Mouse (Mus musculus) retina, postnatal 7 days (tissue): ENCODE measurements around the gene Fstl3.
"Not testable (repeated sequence)": the region's sequence is repeated elsewhere in the genome, so short reads cannot be mapped to it uniquely, and the experiment has no call there.

Experiments
- DNase-seq: peaks from one replicate; pipeline ENCODE4 v3.0.0-alpha.2; 2012; ENCODE audit warnings: low read depth, low spot score

The Fstl3 gene

GRCm38 (mm10) chr10:79777103-79777531, at the start of gene Fstl3:
TSS of gene Fstl3 (plus strand) at chr10:79777272.
- no peak for DNase-seq

GRCm38 (mm10) chr10:79728323-79729249, 48.5 kb upstream of the Fstl3 start:
- DNase-seq = no peak

GRCm38 (mm10) chr10:79729357-79729965, 47.6 kb upstream of the Fstl3 start:
- no peak for DNase-seq

- no peak for DNase-seq
Measured at GRCm38 (mm10) chr10:79732500-79732899, 44.6 kb upstream of the Fstl3 start.

GRCm38 (mm10) chr10:79733847-79734246, 43.2 kb upstream of the Fstl3 start:
- DNase-seq = no peak

- no peak for DNase-seq
Measured at GRCm38 (mm10) chr10:79735361-79735760, 41.7 kb upstream of the Fstl3 start.

- no peak for DNase-seq
Measured at GRCm38 (mm10) chr10:79736706-79737105, 40.4 kb upstream of the Fstl3 start.

GRCm38 (mm10) chr10:79738259-79738658, 38.8 kb upstream of the Fstl3 start:
- no peak for DNase-seq

GRCm38 (mm10) chr10:79739234-79739633, 37.8 kb upstream of the Fstl3 start:
- DNase-seq = no peak

GRCm38 (mm10) chr10:79740863-79741262, 36.2 kb upstream of the Fstl3 start:
- DNase-seq = no peak

- DNase-seq = no peak
Measured at GRCm38 (mm10) chr10:79743161-79743560, 33.9 kb upstream of the Fstl3 start.

GRCm38 (mm10) chr10:79743650-79744365, 33.3 kb upstream of the Fstl3 start:
- DNase-seq = no peak

- no peak for DNase-seq
Measured at GRCm38 (mm10) chr10:79745411-79745810, 31.7 kb upstream of the Fstl3 start.

GRCm38 (mm10) chr10:79745898-79746773, 30.9 kb upstream of the Fstl3 start, which contains the start of gene Polrmt:
TSS of gene Polrmt (minus strand) at chr10:79746581.
- DNase-seq = peak; percentile 92

GRCm38 (mm10) chr10:79746774-79747151, 30.3 kb upstream of the Fstl3 start:
- DNase-seq = no peak

GRCm38 (mm10) chr10:79748496-79748895, 28.6 kb upstream of the Fstl3 start:
- no peak for DNase-seq

- peak; percentile 52 for DNase-seq
Measured at GRCm38 (mm10) chr10:79754856-79755516, 22.1 kb upstream of the Fstl3 start, which contains the start of gene Fgf22. TSS of gene Fgf22 (plus strand) at chr10:79755076.

GRCm38 (mm10) chr10:79755854-79756253, 21.2 kb upstream of the Fstl3 start:
- no peak for DNase-seq

GRCm38 (mm10) chr10:79756660-79757059, 20.4 kb upstream of the Fstl3 start:
- DNase-seq = no peak

- not testable (repeated sequence) for DNase-seq
Measured at GRCm38 (mm10) chr10:79759675-79760074, 17.4 kb upstream of the Fstl3 start.
